Mouse (Mus musculus) kidney, adult 18-20 months (tissue): ENCODE results near the gene Nav2.

Experiments
- DNase-seq: peaks from one replicate; pipeline ENCODE4 v3.0.0; 2021

The Nav2 gene

DNA sequence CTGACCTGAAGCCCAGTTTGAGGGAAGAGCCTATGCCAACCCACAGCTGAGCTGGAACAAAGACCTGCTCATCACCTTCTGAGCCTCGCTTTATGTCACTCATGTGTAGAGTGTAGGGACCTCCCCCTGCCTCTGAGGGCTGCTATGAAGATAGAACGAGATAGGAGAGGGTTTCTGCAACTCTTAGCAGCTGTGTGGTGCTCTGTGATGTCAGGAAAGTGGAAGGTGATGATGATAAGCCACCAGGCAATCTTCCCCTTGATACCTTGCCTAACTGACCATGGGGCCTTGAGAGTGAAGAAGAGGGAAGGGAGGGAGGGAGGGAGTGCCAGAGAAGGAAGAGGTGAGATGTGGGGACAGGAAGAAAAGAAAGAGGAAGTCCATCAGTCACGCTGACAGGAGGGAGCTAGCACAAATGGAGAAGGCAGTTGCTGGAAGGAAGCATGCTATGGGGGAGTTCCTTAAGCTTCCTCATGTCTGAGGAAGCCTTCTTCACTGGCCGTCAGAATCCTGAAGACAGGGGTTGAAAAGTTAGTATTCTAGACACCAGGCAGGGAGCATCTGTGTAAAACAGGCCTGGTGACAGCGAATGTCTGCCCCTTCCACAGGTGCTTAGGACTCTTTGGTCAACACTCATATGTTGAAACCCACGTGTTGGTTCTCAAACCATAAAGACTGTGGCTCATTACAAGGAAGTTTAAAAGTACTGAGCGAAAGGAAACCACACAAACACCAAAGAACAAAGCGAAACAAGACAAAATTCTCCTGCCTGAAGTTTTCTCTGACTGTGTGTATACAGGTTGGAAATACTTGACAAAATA lies at the start of gene Nav2:
Gene Nav2 (plus strand): TSS at position 196 of the 821 bp plus-strand sequence.
- DNase-seq, result no peak

DNA sequence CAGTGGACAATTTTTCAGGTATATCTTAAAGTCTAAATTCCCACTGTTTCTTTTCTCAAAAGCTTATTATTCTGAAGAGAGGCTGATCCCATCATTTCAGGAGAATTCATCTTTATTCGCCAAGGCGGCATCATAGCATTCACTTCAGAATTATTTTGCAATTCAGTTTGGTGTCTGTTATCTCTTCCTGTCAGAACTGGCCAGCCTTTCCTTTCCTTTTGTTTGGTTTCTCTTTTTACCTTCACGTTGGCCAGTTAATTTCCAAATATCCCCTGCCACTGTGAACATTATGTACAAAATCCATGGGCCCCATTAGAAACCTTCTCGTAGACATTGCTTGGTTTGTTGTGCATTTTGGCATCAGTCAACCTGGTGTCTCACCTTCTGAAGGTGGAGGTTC lies 49.2 kb upstream of the Nav2 start:
- DNase-seq, result no peak

DNA sequence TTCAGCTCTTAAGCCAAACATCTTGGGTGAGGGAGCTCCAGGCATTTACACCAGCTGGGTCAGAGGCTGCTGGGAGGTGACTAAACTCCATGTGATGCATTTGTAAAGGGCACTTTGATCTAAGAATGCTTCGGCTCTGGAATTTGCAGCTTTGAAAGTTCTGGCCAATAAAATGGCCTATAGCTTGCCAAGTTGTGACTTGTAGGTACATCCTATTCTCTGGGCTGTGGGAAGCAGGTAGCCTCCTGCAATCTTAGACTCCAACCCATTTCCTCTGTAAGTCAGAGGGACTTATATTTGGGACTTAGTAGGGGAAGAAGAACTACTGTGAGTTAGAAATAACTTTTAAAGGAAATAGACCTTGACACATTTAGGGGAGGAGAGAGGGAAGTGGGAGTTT lies 47.6 kb upstream of the Nav2 start:
- no peak for DNase-seq

DNA sequence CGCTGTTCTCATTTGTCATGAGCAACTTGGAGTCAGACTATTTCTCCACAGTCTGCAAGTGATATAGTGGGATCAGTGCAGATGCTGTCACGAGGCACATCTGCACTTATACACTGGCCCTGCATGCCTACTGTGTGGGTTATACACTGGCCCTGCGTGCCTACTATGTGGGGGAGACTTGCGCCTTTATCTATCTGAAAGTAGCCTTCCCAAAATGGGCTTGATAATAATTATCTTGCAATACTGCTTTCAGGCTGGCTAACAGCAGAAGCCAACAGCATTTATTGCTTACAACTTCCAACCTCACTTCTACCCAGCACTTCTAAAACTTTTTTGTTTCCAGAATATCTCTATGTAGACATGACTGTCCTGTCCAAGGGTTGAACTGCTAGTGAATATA lies 46.7 kb upstream of the Nav2 start:
- no peak for DNase-seq

DNA sequence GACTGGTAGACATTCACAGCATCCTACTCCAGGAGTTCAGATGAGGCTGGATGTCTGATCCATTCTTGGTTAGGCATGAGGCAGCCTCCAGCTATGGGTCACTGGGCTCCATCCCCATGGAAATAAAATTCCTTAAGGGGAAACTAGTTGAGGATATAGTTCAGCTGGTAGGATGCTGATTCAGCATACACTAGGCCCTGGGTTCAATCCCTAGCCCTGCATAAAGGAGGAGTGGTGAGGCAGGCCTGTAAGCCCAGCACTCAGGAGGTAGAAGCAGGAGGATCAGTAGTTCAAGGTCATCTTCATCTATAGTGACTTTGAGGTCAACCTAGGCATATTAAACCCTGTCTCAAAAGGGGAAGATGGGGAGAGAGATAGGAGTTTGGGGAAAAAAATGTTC lies 44.3 kb upstream of the Nav2 start:
- no peak for DNase-seq

DNA sequence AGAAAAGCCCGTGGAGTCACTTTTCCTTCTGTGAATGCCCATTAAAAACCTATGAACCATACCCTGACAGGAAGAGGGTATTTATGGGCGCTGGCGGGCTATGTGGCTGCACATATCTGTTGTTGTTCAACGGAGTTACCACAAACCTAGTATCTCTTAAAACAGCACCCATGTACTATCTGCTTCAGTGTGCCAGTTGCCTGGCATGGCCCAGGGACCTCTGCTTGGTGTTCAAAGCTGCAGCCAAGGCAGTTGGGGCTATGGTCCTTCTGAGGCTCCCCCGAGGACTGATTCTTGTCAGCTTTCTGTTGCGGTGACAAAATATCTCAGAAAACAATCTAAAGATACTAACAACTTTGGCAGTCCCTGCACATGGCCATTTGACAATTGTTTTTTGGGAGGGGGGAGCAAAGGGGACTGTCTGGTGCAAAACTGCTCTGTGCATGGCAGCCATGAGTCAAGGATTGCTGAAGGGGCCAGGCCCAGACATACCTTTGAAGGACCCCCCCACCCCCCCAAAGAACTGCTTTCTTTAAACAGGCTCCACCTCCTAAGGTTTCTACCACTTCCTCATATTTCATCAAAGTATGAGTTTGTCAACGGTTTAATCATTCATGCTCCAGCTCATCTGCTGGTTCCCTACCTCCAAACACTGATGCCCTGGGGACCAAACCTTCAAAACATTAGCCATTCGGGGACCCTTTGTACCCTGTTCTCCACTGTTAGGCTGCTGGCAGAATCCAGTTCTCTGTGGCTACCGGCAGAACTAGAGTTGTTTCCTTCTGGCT lies 43.7 kb upstream of the Nav2 start:
- DNase-seq, result no peak

DNA sequence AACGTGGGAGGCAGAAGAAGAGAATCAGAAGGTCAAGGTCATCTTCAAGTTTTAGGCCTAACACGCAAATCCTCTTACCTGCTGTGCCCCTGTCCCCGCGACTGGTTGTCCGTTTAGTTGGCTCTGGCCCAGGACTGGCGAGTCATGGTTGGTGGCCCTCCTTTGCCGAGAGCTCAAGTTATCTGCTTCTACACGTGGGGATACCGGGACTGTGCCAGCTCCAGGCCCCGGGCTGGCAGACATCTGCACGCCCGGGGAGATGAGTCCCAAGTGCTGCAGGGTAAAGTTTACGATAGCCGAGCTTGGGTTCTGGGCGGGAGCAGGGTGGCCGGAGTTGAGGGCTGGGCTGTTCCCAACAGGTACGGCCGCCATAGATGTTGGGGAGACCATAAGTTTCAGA lies 40.9 kb upstream of the Nav2 start:
- DNase-seq, result no peak

DNA sequence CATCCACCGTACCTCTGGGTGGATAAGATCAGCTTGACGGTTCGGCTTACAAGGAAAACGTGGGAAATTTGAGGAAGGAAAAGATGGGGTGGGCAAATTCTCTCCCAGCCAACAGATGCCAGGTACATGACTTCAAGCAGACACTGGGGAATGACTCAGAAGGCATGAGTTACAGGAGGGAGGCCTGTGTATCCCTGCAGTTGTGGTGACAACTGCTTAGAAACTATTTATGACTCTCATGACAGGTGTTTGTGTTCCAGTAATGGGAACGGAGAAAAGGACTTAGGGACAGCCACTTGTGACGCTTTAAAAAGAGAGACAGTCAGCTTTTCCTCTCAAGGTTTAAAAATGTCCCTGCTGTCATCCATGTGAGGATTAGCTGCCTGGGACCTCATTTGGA lies 38.4 kb upstream of the Nav2 start:
- DNase-seq, result no peak

DNA sequence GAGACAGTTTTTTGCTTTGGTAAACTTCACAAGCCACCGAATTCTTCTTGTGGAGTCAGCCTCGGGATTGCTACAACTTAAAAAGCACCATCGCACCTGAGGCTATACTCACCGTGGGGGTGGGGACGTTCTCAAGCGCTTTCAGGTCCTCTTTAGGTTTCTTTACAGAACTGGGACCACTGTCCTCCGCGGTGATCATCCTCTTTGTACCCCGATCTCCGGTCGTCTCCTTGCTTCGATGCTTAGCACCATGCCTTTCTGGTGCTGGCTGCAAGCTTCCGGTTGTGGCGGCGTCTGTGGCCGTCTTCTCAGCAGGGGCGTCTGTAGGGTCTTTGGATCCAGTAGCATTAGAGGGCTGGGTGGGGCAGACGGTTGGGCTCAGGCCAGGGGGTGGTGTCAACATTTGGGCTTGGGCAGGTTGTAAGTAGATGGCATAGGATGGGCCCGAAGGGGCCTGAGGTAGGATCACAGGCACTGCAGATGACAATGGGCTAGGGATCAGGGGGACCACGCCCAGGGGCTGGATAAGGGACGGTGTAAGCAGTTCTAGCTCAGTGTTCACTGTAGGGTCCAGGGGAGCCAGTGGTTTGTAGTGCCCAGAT lies 37.8 kb upstream of the Nav2 start:
- no peak for DNase-seq

DNA sequence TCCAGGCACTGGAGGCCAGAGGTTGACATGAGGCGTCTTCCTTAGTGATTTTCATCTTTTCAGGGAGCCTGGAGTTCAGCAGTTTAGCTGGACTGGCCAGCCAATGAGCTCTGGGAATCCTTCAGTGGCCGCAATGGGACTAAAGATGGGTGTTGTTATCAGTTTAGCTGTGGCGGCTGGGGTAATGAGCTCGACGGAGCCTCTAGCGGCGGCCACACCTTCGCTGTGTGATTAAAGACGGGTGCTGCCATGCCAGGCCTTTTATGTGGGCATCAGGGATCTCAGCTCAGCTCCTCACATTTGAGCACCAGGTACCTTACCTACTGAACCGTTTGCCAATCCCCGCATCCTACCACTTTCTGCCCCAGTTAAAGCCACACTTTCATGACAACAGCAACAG lies 37.2 kb upstream of the Nav2 start:
- DNase-seq, result no peak

DNA sequence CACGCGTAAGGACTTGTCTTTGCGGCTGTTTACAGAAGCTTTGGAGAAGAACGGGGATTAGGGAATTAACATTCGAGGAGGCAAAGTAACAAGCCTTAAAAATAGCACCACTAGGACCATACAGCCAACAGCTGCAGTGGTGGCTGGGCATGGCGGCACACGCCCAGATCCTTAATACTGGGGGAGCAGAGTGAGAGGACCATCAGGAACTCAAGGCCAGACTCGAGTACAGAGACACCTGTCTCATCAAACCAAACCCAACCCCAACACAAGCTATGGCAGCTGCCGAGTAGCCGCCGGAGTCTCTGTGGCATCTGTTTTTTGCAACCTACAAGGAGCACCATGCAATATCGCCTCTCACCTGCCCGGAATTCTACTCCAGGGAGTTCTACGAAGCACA lies 33.4 kb upstream of the Nav2 start:
- DNase-seq, result no peak

DNA sequence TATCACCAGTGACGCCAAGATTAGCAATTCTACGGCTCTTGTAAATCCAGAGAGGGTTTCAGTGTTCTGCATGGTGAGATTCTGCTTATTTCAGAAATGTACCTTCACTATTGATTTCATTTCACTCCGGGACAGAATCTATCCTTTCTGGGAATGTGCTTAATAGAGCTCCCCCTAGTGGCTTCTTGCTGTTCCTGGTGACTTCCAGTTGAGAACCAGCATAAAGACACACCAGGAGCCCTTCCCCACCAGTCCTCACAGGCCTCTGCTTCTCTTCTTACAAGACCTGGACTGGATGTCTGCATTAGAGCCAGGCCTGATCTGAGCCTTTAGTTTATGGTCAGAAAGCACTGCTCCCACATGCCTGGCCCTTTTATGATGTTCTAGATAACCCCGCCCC lies 32.0 kb upstream of the Nav2 start:
- DNase-seq, result peak; percentile 34

DNA sequence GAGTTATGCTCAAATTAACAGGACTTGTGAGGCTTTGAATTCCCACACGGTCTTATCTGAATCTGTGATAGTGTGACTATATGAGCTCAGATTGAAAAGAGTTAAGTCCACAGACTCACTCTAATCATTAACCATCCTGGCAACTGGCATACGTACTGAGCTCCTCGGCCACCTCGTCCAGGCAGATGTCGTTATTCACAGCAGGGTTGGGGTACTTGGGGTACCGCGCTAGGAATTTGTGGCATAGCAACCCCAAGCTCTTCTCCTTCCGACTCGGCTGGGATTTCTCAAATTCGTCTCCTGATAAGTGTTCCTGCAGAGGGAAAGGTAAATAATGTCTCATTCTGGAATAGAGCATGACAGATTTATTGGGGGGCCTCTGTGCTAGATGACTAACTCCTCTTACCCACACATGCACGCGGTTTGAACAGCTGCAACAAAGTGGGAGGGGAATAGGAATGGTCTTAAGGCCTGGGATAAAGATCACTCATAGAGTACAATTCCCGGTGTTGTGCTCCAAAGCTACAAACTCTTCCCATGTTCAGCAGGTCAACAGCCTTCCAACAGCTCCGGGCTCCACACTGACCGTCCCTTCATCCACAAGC lies 30.6 kb upstream of the Nav2 start:
- DNase-seq, result no peak

DNA sequence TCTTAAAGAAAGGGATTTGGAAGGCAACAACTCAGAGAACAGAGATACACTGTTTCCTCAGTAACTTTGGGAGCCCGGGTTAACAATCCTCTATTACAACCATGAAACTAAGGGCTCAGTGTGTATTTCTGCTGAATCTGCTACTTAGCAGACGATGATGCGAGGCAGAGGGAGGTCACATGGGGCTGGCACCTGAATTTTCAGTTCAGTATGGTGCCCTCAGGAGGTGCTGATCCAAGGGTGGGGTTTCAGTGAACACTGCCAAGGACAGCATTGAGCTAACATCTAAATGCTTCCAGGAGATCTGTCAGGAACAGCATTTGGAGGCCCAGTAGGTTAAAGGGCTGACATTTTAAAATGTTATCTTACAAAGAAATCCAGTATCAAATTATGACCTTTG lies 28.9 kb upstream of the Nav2 start:
- DNase-seq, result no peak

DNA sequence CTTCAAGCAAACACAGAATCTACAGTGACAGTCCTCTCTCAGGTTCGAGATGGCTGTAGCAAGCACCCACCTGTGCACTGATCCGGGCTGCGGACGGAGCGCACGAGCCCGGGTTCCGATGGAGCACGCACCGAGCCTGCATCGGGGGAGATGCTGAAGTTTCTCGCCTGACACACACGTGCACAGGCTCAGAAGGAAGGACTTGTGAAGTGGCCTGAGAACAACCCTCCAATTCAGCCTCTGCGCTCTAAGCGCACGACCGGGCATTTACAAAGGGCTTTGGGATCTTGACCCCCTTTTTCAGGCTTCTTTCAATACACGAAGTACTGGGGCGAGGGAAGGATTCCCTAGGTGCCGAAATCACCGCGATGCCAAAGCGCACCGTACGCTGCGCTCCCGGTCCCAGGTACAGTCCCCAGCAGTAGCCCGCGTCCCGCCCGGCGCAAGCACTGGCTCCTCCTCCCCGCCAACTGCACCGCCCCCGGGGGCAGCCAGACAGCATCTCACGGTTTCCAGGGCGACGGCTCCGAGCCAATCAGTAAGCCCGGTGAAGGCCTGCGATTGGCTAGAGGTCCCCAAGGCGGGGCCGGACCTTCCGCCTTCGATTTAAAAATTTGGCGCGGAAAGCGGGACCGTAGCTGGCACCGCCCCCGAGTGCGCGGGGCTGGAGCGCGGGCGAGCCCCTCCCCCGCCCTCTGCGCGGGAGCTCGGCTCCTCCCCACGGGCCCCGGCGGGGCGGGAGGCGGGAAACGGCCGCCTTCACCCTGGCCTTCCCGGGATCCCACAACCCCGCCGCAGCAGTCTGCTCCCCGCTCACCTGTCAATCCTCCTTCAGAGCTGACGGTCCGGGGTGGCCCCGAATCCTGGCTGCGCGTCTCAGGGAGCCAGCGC lies 27.7 kb upstream of the Nav2 start:
- DNase-seq, result peak; percentile 93

DNA sequence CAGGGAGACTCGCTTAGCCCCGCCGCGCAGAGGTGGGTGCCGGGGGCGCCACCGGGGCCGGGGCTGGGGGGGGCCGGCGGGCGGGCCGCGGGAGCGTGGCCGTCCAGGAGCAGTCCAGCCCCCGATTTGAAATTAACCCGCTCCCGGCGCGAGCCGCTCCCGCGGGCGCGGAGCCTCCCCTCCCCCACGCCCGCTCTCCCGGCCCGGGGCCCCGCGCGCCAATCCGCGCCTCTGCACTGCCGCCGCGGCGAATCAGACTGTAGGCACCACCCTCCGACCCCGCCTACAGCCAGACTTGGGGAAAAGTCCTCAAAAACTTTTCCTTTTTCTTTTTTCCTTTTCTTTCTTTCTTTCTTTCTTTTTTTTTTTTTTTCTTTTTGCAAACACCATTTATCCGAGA lies 27.0 kb upstream of the Nav2 start, which contains the start of gene E2f8:
Gene E2f8 (minus strand): TSS at position 111 of the 400 bp plus-strand sequence.
- DNase-seq, result peak; percentile 67

DNA sequence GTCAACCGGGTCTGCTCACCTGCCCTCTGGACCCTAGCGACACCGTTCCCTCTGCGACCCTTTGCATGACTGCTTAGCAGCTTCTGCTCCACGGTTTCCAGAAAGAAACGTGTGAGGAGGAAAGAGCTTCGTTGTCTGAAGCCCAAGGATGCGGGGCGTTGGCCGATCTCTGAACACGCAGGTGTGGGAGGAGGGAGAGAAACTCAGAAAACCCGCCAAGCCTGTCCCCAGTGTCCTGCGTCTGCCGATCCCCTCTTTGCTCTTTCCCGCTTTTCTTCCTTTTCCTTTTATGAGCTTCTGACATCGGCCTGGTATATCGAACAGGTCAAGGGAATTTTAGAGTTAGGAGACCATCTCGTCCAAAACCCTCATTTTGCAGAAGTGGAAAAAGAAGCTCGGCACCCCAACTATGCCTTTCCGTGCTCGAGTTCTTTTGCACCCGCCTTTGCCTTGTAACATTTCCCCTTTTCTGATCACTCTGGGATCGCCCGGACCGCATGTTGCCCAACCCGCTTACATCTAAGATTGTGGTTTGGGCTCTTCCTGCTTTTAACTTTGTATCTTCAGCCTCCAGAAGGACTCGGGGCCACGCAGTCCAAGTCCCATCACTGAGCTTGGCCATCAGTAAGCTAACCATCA lies 26.4 kb upstream of the Nav2 start:
- no peak for DNase-seq

DNA sequence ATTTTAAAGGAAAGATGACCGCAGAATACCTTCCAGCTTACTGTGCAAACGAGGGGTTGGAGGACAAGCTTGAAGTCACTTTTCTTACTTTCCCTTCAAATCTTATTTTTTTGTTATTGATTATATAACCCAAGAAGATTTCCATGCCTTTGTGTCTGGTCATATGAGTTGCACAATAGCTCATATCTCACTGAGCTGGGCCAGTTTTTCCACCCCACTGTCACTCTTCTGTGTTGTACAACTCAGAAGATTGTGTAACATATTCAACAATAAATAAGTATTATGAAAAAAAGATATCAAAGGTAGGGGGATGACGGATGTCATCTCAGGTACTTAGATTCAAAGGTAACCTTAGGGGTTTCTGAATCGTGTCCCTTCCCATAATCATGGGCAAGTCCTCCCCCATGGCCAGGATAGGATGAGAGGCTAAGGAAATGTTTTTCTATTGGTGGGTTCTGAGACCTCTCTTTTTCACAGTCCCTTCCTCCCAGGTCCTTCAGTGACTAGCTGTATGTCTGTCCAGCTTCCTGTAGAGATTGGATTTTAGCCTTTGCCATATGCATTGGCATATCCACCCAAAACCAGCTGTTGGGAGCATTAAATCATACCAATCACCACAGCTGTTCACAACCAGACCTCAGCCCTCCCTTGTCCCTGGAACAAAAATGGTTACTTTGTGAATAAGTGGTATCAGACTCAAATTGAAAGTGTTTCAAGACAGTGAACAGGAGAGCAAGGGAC lies 24.8 kb upstream of the Nav2 start:
- DNase-seq, result no peak

DNA sequence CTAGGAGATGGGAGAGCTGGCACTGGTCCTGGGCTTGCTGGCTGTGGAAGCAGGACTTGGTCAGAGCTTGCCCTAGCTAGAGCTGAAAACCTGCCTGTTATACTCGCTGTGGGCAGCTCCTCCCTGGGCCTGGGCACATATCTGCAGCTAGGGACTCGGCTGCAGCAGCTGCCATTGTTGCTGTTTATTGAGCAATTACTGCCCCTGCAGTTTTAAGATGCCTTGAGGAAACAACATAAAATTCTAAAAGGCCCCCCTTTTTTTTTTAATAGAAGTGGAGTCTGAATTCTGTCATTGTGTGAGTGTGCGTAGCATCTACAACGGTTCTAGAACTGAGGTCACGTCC lies 24.3 kb upstream of the Nav2 start:
- DNase-seq, result no peak

DNA sequence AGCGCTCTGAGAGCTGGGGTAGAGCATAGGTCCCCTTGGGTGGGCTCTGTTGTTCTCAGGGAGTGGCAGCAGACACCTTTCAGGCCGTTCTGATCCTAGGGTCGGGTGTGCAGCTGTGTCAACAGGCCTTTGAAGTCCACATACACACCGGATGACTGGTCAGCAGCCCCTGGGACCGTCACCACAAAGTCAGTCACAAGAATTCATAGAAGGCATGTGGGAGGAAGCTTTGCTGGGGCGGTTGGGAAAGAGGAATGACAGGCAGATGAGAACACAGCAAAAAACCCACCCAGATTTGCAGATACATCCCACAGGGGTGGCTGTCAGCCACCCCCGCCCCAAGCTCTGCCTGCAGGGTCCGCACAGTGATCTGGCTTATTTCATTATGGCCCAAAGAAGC lies 20.5 kb upstream of the Nav2 start:
- no peak for DNase-seq

DNA sequence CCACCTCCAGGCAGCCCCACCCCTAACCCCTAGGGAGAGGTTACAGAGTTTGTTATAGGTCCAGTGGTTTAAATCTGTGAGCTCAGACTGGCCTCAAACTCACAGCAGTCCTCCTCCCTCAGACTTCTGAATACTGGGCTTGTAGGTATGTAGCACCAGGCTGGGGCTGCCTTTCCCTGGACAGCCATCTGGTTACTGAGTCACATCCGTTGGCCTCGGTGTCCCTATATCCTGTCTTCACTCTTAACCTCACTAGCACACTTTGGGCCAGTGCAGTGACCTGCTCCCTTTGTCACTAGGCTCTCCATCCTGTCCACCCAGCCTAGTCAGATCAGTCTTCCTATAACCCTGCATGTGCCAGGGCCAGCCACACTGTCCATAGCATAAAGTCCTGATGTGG lies 19.8 kb upstream of the Nav2 start:
- DNase-seq, result no peak
